Mouse (Mus musculus): ENCODE measurements around the gene Hmbs. TPM values are rescaled to one million over a fixed set of nuclear protein-coding genes. Genes with fewer than 3 reads are reported as not detected.

Hmbs gene
- 55.1 and 55.2 TPM in 2 replicates for polyA plus RNA-seq (2015; fragmentation: Nextera tagmentation; extraction: Ambion mirVana)

GRCm38 (mm10) chr9:44343781-44344421, at the start of gene Hmbs:
TSS of gene Hmbs (minus strand) at chr9:44344228.

GRCm38 (mm10) chr9:44379054-44379834, 35.2 kb upstream of the Hmbs start, which contains the start of gene Hyou1:
TSS of gene Hyou1 (plus strand) at chr9:44379490.

GRCm38 (mm10) chr9:44361190-44361917, 17.3 kb upstream of the Hmbs start, which contains the start of gene Vps11:
TSS of gene Vps11 (minus strand) at chr9:44361670.

GRCm38 (mm10) chr9:44334396-44335330, 9.4 kb downstream of the Hmbs start, which contains the start of gene H2afx:
TSS of gene H2afx (plus strand) at chr9:44334694.

GRCm38 (mm10) chr9:44325768-44326370, 18.2 kb downstream of the Hmbs start, which contains the start of gene Dpagt1:
TSS of gene Dpagt1 (plus strand) at chr9:44326019.

GRCm38 (mm10) chr9:44319887-44320798, 23.9 kb downstream of the Hmbs start, which contains the start of gene C2cd2l:
TSS of gene C2cd2l (minus strand) at chr9:44320285.

GRCm38 (mm10) chr9:44305466-44306079, 38.5 kb downstream of the Hmbs start, which contains the start of gene Hinfp:
TSS of gene Hinfp (minus strand) at chr9:44305671.

GRCm38 (mm10) chr9:44288076-44288958, 55.7 kb downstream of the Hmbs start, which contains the start of gene Abcg4:
TSS of gene Abcg4 (minus strand) at chr9:44288615.

Small RNA genes within 50 kb of the gene (microRNA-seq; reads per million reads assigned to microRNA genes)
- not detected for gene Gm44335

Other genes starting within 250 kb of the Hmbs start
- gene Mfrp, start 242.5 kb downstream of the Hmbs start, polyA plus RNA-seq (2015; fragmentation: Nextera tagmentation; extraction: Ambion mirVana), result not detected in 2 replicates
- 7.2 and 7.8 TPM in 2 replicates for gene C1qtnf5, start 237.0 kb downstream of the Hmbs start, polyA plus RNA-seq (2015; fragmentation: Nextera tagmentation; extraction: Ambion mirVana)
- gene Gm49380, start 230.7 kb downstream of the Hmbs start, polyA plus RNA-seq (2015; fragmentation: Nextera tagmentation; extraction: Ambion mirVana), result not detected in 2 replicates
- 27.9 and 28.3 TPM in 2 replicates for gene Rnf26, start 230.7 kb downstream of the Hmbs start, polyA plus RNA-seq (2015; fragmentation: Nextera tagmentation; extraction: Ambion mirVana)
- gene Mcam, start 209.8 kb downstream of the Hmbs start, polyA plus RNA-seq (2015; fragmentation: Nextera tagmentation; extraction: Ambion mirVana), result 88.6 and 96.6 TPM in 2 replicates
- 7.7 and 7.9 TPM in 2 replicates for gene Cbl, start 110.2 kb downstream of the Hmbs start, polyA plus RNA-seq (2015; fragmentation: Nextera tagmentation; extraction: Ambion mirVana)
- not detected in 2 replicates for gene Ccdc153, start 103.6 kb downstream of the Hmbs start, polyA plus RNA-seq (2015; fragmentation: Nextera tagmentation; extraction: Ambion mirVana)
- not detected in 2 replicates for gene Pdzd3, start 92.8 kb downstream of the Hmbs start, polyA plus RNA-seq (2015; fragmentation: Nextera tagmentation; extraction: Ambion mirVana)
- gene Nlrx1, start 75.6 kb downstream of the Hmbs start, polyA plus RNA-seq (2015; fragmentation: Nextera tagmentation; extraction: Ambion mirVana), result 11.7 and 13.2 TPM in 2 replicates
- 1.2 and 1.5 TPM in 2 replicates for gene Abcg4, start 55.6 kb downstream of the Hmbs start, polyA plus RNA-seq (2015; fragmentation: Nextera tagmentation; extraction: Ambion mirVana)
- gene Hinfp, start 38.6 kb downstream of the Hmbs start, polyA plus RNA-seq (2015; fragmentation: Nextera tagmentation; extraction: Ambion mirVana), result 9.8 and 10.6 TPM in 2 replicates
- gene C2cd2l, start 23.9 kb downstream of the Hmbs start, polyA plus RNA-seq (2015; fragmentation: Nextera tagmentation; extraction: Ambion mirVana), result 9.5 and 10.0 TPM in 2 replicates
- gene Dpagt1, start 18.2 kb downstream of the Hmbs start, polyA plus RNA-seq (2015; fragmentation: Nextera tagmentation; extraction: Ambion mirVana), result 20.0 and 21.4 TPM in 2 replicates
- 62.3 and 83.5 TPM in 2 replicates for gene H2afx, start 9.5 kb downstream of the Hmbs start, polyA plus RNA-seq (2015; fragmentation: Nextera tagmentation; extraction: Ambion mirVana)
- gene Vps11, start 17.4 kb upstream of the Hmbs start, polyA plus RNA-seq (2015; fragmentation: Nextera tagmentation; extraction: Ambion mirVana), result 14.4 and 16.1 TPM in 2 replicates
- 10.8 and 13.7 TPM in 2 replicates for gene Hyou1, start 35.3 kb upstream of the Hmbs start, polyA plus RNA-seq (2015; fragmentation: Nextera tagmentation; extraction: Ambion mirVana)
- 10.6 and 11.6 TPM in 2 replicates for gene Slc37a4, start 52.6 kb upstream of the Hmbs start, polyA plus RNA-seq (2015; fragmentation: Nextera tagmentation; extraction: Ambion mirVana)
- gene Rps25, start 62.9 kb upstream of the Hmbs start, polyA plus RNA-seq (2015; fragmentation: Nextera tagmentation; extraction: Ambion mirVana), result 1,915 and 2,054 TPM in 2 replicates
- 76.5 and 84.1 TPM in 2 replicates for gene Trappc4, start 63.4 kb upstream of the Hmbs start, polyA plus RNA-seq (2015; fragmentation: Nextera tagmentation; extraction: Ambion mirVana)
- 12.5 TPM in 2 replicates for gene Ccdc84, start 74.3 kb upstream of the Hmbs start, polyA plus RNA-seq (2015; fragmentation: Nextera tagmentation; extraction: Ambion mirVana)
- not detected in 2 replicates for gene Foxr1, start 96.9 kb upstream of the Hmbs start, polyA plus RNA-seq (2015; fragmentation: Nextera tagmentation; extraction: Ambion mirVana)
- 661 and 670 TPM in 2 replicates for gene Upk2, start 110.7 kb upstream of the Hmbs start, polyA plus RNA-seq (2015; fragmentation: Nextera tagmentation; extraction: Ambion mirVana)
- 6.9 and 7.5 TPM in 2 replicates for gene Bcl9l, start 138.6 kb upstream of the Hmbs start, polyA plus RNA-seq (2015; fragmentation: Nextera tagmentation; extraction: Ambion mirVana)
- gene Cxcr5, start 217.6 kb upstream of the Hmbs start, polyA plus RNA-seq (2015; fragmentation: Nextera tagmentation; extraction: Ambion mirVana), result 0.13 and 0.19 TPM in 2 replicates